In genomic region chr4:132963436-132963835, GRCm38 (mm10) we compare ENCODE assay signal across 31 mouse cellular contexts. TPM values are rescaled to one million over a fixed set of nuclear protein-coding genes. Genes with fewer than 3 reads are reported as not detected.
A peak's percentile ranks its signal among the peaks of the same experiment; 100 is the strongest.
DNase-seq lines count a peak whose midpoint lies in the region; ATAC-seq and TF ChIP-seq lines count a peak whose summit lies in the region.
"Had no signal": no experiment of that assay in that cellular context is flagged by ENCODE, and none has a peak within 500 bp of the region (broad histone marks: within the 10 kb centered on the region; RNA-seq: fewer than 3 reads in every experiment).

No protein-coding gene starts in this region.

- intact Hi-C loops in left cerebral cortex, postnatal 14 days (cut with DNase I) = no loop called here

- WGBS in forebrain, embryonic 12.5 days = 33% methylated on average over 2 of the region's 2 CpGs
- 37% methylated on average over 2 of the region's 2 CpGs for WGBS in forebrain, embryonic 14.5 days
- WGBS in midbrain, embryonic 10.5 days = 44% methylated on average over 2 of the region's 2 CpGs
- 46% methylated on average over 2 of the region's 2 CpGs for WGBS in midbrain, postnatal 0 days
- WGBS in limb, embryonic 12.5 days = 26% methylated on average over 2 of the region's 2 CpGs

- H3K36me3 ChIP-seq in forebrain, embryonic 12.5 days (replicated peaks) = no peaks in the 10 kb centered on the region
- no peaks in the 10 kb centered on the region for H3K36me3 ChIP-seq in forebrain, embryonic 14.5 days (ENCODE audit: control insufficient read depth, insufficient read depth, low read length)
- no peaks in the 10 kb centered on the region for H3K36me3 ChIP-seq in midbrain, embryonic 10.5 days
- no peaks in the 10 kb centered on the region for H3K36me3 ChIP-seq in midbrain, postnatal 0 days (ENCODE audit: insufficient read depth, low read length)
- no peaks in the 10 kb centered on the region for H3K36me3 ChIP-seq in limb, embryonic 12.5 days
- H3K36me3 ChIP-seq: heart, embryonic 13.5 days; intestine, embryonic 15.5 days; limb, embryonic 15.5 days; liver, embryonic 13.5 days; neural tube, embryonic 15.5 days had no signal

- H3K4me3 ChIP-seq in forebrain, embryonic 12.5 days (replicated peaks) = no peak overlapping the region
- no peak overlapping the region for H3K4me3 ChIP-seq in forebrain, embryonic 14.5 days (ENCODE audit: low read depth, low read length)
- no peak overlapping the region for H3K4me3 ChIP-seq in midbrain, embryonic 10.5 days
- no peak overlapping the region for H3K4me3 ChIP-seq in midbrain, postnatal 0 days (ENCODE audit: low read depth, low read length)
- H3K4me3 ChIP-seq in brown adipose tissue, adult 24 weeks (ENCODE audit: insufficient read depth, low read depth, low read length) = no peak overlapping the region
- H3K4me3 ChIP-seq in limb, embryonic 12.5 days (replicated peaks) = no peak overlapping the region
- H3K4me3 ChIP-seq: heart, embryonic 13.5 days; intestine, embryonic 15.5 days; limb, embryonic 15.5 days; liver, embryonic 13.5 days; neural tube, embryonic 15.5 days had no signal

- no peak for ATAC-seq in forebrain, embryonic 12.5 days (ENCODE audit: low FRiP score)
- ATAC-seq in forebrain, embryonic 14.5 days = no peak
- no peak for ATAC-seq in midbrain, postnatal 0 days (ENCODE audit: low FRiP score)
- no peak for ATAC-seq in limb, embryonic 12.5 days (ENCODE audit: insufficient number of reproducible peaks, insufficient read depth, low FRiP score, low TSS enrichment, low read depth)
- ATAC-seq: hindbrain, postnatal 0 days; intestine, embryonic 15.5 days; lung, postnatal 0 days; Patski had no signal

- 0 out of 2 replicates have a peak overlapping the region, but pooled peaks have one; percentile 50 for H3K27ac ChIP-seq in forebrain, embryonic 12.5 days
- no peak overlapping the region for H3K27ac ChIP-seq in forebrain, embryonic 14.5 days (ENCODE audit: low read depth, low read length)
- H3K27ac ChIP-seq in midbrain, embryonic 10.5 days (replicated peaks) = peak overlapping the region; percentile 42; the same call in 1 of the 2 replicates
- H3K27ac ChIP-seq in midbrain, postnatal 0 days (ENCODE audit: low read depth, low read length) = no peak overlapping the region
- H3K27ac ChIP-seq in brown adipose tissue, adult 24 weeks (replicated peaks; ENCODE audit: low read depth, low read length) = peak overlapping the region; percentile 50
- H3K27ac ChIP-seq in limb, embryonic 12.5 days = peak overlapping the region; percentile 56; the same call in 1 of the 2 replicates
- H3K27ac ChIP-seq: heart, embryonic 13.5 days; hindbrain, postnatal 0 days; intestine, embryonic 15.5 days; kidney, postnatal 0 days; limb, embryonic 15.5 days; liver, embryonic 13.5 days; neural tube, embryonic 15.5 days had no signal

- H3K9ac ChIP-seq in forebrain, embryonic 12.5 days = no peak overlapping the region
- H3K9ac ChIP-seq in forebrain, embryonic 14.5 days (ENCODE audit: low read length) = no peak overlapping the region
- no peak overlapping the region for H3K9ac ChIP-seq in midbrain, postnatal 0 days (replicated peaks; ENCODE audit: low read length, poor library complexity, severe bottlenecking)
- H3K9ac ChIP-seq in limb, embryonic 12.5 days (replicated peaks) = no peak overlapping the region
- H3K9ac ChIP-seq: heart, embryonic 13.5 days; intestine, embryonic 15.5 days; limb, embryonic 15.5 days; liver, embryonic 13.5 days; neural tube, embryonic 15.5 days had no signal

- peaks cover 49% of the 10 kb centered on the region for H3K4me1 ChIP-seq in forebrain, embryonic 12.5 days
- H3K4me1 ChIP-seq in forebrain, embryonic 14.5 days (ENCODE audit: control insufficient read depth, insufficient read depth, low read length) = peaks cover 16% of the 10 kb centered on the region
- peaks cover 56% of the 10 kb centered on the region for H3K4me1 ChIP-seq in midbrain, embryonic 10.5 days
- H3K4me1 ChIP-seq in midbrain, postnatal 0 days (ENCODE audit: insufficient read depth, low read length) = no peaks in the 10 kb centered on the region
- H3K4me1 ChIP-seq in brown adipose tissue, adult 24 weeks (ENCODE audit: control insufficient read depth, insufficient read depth, insufficient read length, low read length) = peaks cover 40% of the 10 kb centered on the region
- H3K4me1 ChIP-seq in limb, embryonic 12.5 days (replicated peaks) = peaks cover 51% of the 10 kb centered on the region

- no peaks in the 10 kb centered on the region for H3K9me3 ChIP-seq in forebrain, embryonic 12.5 days
- no peaks in the 10 kb centered on the region for H3K9me3 ChIP-seq in forebrain, embryonic 14.5 days (replicated peaks; ENCODE audit: control insufficient read depth, low read length)
- no peaks in the 10 kb centered on the region for H3K9me3 ChIP-seq in midbrain, embryonic 10.5 days (replicated peaks)
- H3K9me3 ChIP-seq in midbrain, postnatal 0 days (ENCODE audit: low read length) = no peaks in the 10 kb centered on the region
- H3K9me3 ChIP-seq in limb, embryonic 12.5 days = no peaks in the 10 kb centered on the region
- H3K9me3 ChIP-seq: heart, embryonic 13.5 days; intestine, embryonic 15.5 days; limb, embryonic 15.5 days; liver, embryonic 13.5 days; neural tube, embryonic 15.5 days had no signal

- no peak for DNase-seq in forebrain, embryonic 14.5 days (ENCODE audit: low spot score)
- no peak for DNase-seq in midbrain, embryonic 10.5 days (ENCODE audit: low spot score)
- no peak for DNase-seq in midbrain, postnatal 0 days (ENCODE audit: low spot score)
- no peak for DNase-seq in left cerebral cortex, postnatal 14 days (ENCODE audit: low spot score in 2 of 2)
- DNase-seq: cerebellum, adult 2 months; cerebellum, postnatal 14 days; gastrocnemius, postnatal 14 days; heart, adult 18-20 months; heart, postnatal 10 days; kidney, adult 2 months; kidney, postnatal 4 days; layer of hippocampus, postnatal 36 days; liver, embryonic 13.5 days; lung, adult 18-20 months; midbrain, embryonic 14.5 days; retina, postnatal 1 day; right cerebral cortex, postnatal 14 days; thymus, adult 2 months; thymus, postnatal 36 days had no signal

- no peak for TF ChIP-seq CTCF in midbrain, postnatal 0 days (IDR thresholded peaks at IDR 0.05)

- H3K27me3 ChIP-seq in forebrain, embryonic 12.5 days = no peaks in the 10 kb centered on the region
- no peaks in the 10 kb centered on the region for H3K27me3 ChIP-seq in forebrain, embryonic 14.5 days (replicated peaks; ENCODE audit: control insufficient read depth, insufficient read depth, low read length)
- H3K27me3 ChIP-seq in midbrain, embryonic 10.5 days (ENCODE audit: low read depth, poor library complexity, severe bottlenecking) = no peaks in the 10 kb centered on the region; the same call in 1 of the 2 replicates
- no peaks in the 10 kb centered on the region for H3K27me3 ChIP-seq in midbrain, postnatal 0 days (ENCODE audit: insufficient read depth, low read length)
- no peaks in the 10 kb centered on the region for H3K27me3 ChIP-seq in limb, embryonic 12.5 days
- H3K27me3 ChIP-seq: heart, embryonic 13.5 days; intestine, embryonic 15.5 days; limb, embryonic 15.5 days; liver, embryonic 13.5 days; neural tube, embryonic 15.5 days; Patski had no signal

- no peak overlapping the region for H3K4me2 ChIP-seq in forebrain, embryonic 12.5 days
- H3K4me2 ChIP-seq in forebrain, embryonic 14.5 days (ENCODE audit: low read length) = no peak overlapping the region
- H3K4me2 ChIP-seq in midbrain, postnatal 0 days (ENCODE audit: low read depth, low read length, poor library complexity, severe bottlenecking) = no peak overlapping the region
- H3K4me2 ChIP-seq in limb, embryonic 12.5 days = no peak overlapping the region
- H3K4me2 ChIP-seq: heart, embryonic 13.5 days; intestine, embryonic 15.5 days; limb, embryonic 15.5 days; liver, embryonic 13.5 days; neural tube, embryonic 15.5 days had no signal

RNA-seq across cellular contexts. Expression of gene Fgr, which starts 10.5 kb away (rescaled TPM):
- polyA plus RNA-seq in forebrain, embryonic 12.5 days (2016; fragmentation: Nextera tagmentation; extraction: Ambion mirVana) = 0.12 and 0.20 TPM in 2 replicates
- 0.23 TPM in 1 of 2 replicates, not detected in the other for polyA plus RNA-seq in forebrain, embryonic 14.5 days (2014; fragmentation: Nextera tagmentation; extraction: Ambion mirVana)
- 0.05 and 0.10 TPM in 2 replicates for polyA plus RNA-seq in midbrain, embryonic 10.5 days (2016; fragmentation: Nextera tagmentation; extraction: Ambion mirVana)
- total RNA-seq in midbrain, postnatal 0 days (2014; rRNA removed) = 0.33 and 0.47 TPM in 2 replicates
- 0.19 TPM in 1 of 2 replicates, not detected in the other for polyA plus RNA-seq in midbrain, postnatal 0 days (2015; fragmentation: Nextera tagmentation; extraction: Ambion mirVana)
- polyA plus RNA-seq in brown adipose tissue, adult 24 weeks (2012; ENCODE audit: insufficient read depth, insufficient read length, missing spikeins) = 0.55 TPM in 1 of 2 replicates, not detected in the other
- polyA plus RNA-seq in limb, embryonic 12.5 days (2016; fragmentation: Nextera tagmentation; extraction: Ambion mirVana) = 0.26 and 0.36 TPM in 2 replicates
- total RNA-seq in left cerebral cortex, postnatal 14 days (2021) = not detected
- total RNA-seq: MEL had no signal
- polyA plus RNA-seq: Patski had no signal

RNA-seq across cellular contexts. Expression of gene Fam76a, which starts 41.1 kb away (rescaled TPM):
- 30.3 and 31.3 TPM in 2 replicates for polyA plus RNA-seq in forebrain, embryonic 12.5 days (2016; fragmentation: Nextera tagmentation; extraction: Ambion mirVana)
- polyA plus RNA-seq in forebrain, embryonic 14.5 days (2014; fragmentation: Nextera tagmentation; extraction: Ambion mirVana) = 44.2 and 47.1 TPM in 2 replicates
- polyA plus RNA-seq in midbrain, embryonic 10.5 days (2016; fragmentation: Nextera tagmentation; extraction: Ambion mirVana) = 34.7 and 35.5 TPM in 2 replicates
- 16.6 and 21.0 TPM in 2 replicates for total RNA-seq in midbrain, postnatal 0 days (2014; rRNA removed)
- polyA plus RNA-seq in midbrain, postnatal 0 days (2015; fragmentation: Nextera tagmentation; extraction: Ambion mirVana) = 31.0 and 38.2 TPM in 2 replicates
- 15.7 and 17.8 TPM in 2 replicates for polyA plus RNA-seq in brown adipose tissue, adult 24 weeks (2012; ENCODE audit: insufficient read depth, insufficient read length, missing spikeins)
- 25.8 and 31.7 TPM in 2 replicates for polyA plus RNA-seq in limb, embryonic 12.5 days (2016; fragmentation: Nextera tagmentation; extraction: Ambion mirVana)
- 10 to 100 TPM; 34.7 to 38.6 TPM for total RNA-seq in left cerebral cortex, postnatal 14 days (2021)

RNA-seq across cellular contexts. Expression of gene Ahdc1, which starts 47.6 kb away (rescaled TPM):
- 7.2 and 8.1 TPM in 2 replicates for polyA plus RNA-seq in forebrain, embryonic 12.5 days (2016; fragmentation: Nextera tagmentation; extraction: Ambion mirVana)
- polyA plus RNA-seq in forebrain, embryonic 14.5 days (2014; fragmentation: Nextera tagmentation; extraction: Ambion mirVana) = 8.6 and 12.2 TPM in 2 replicates
- polyA plus RNA-seq in midbrain, embryonic 10.5 days (2016; fragmentation: Nextera tagmentation; extraction: Ambion mirVana) = 5.7 and 5.8 TPM in 2 replicates
- total RNA-seq in midbrain, postnatal 0 days (2014; rRNA removed) = 105 and 115 TPM in 2 replicates
- 9.2 and 11.0 TPM in 2 replicates for polyA plus RNA-seq in midbrain, postnatal 0 days (2015; fragmentation: Nextera tagmentation; extraction: Ambion mirVana)
- polyA plus RNA-seq in brown adipose tissue, adult 24 weeks (2012; ENCODE audit: insufficient read depth, insufficient read length, missing spikeins) = 16.4 and 26.1 TPM in 2 replicates
- 13.2 and 14.5 TPM in 2 replicates for polyA plus RNA-seq in limb, embryonic 12.5 days (2016; fragmentation: Nextera tagmentation; extraction: Ambion mirVana)
- 10 to 100 TPM; 78.4 to 81.6 TPM for total RNA-seq in left cerebral cortex, postnatal 14 days (2021)

Comparison
In these comparisons a context has a peak if more than half of its experiments do, and no peak if none do; other contexts are left out.
1. H3K27ac ChIP-seq: peak in forebrain, embryonic 12.5 days (single experiment), midbrain, embryonic 10.5 days (single experiment), brown adipose tissue, adult 24 weeks (single experiment) and limb, embryonic 12.5 days (single experiment); none in forebrain, embryonic 14.5 days (single experiment) and midbrain, postnatal 0 days (single experiment).